Mouse (Mus musculus): ENCODE data around the gene 1700020D05Rik. TPM values are rescaled to one million over a fixed set of nuclear protein-coding genes. Genes with fewer than 3 reads are reported as not detected.

1700020D05Rik gene
- total and polyA plus RNA-seq, 3 experiments, result 0.23 to 0.34 TPM; not detected in 1

GRCm38 (mm10) chr19:5477004-5477667 lies 26.5 kb downstream of the 1700020D05Rik start:
- H3K9ac ChIP-seq (ENCODE audit: insufficient read depth, low read depth), result no peak overlapping the region
- H3K9me3 ChIP-seq (replicated peaks; ENCODE audit: low read length), result no peaks in the 10 kb centered on the region
- H3K27me3 ChIP-seq (replicated peaks), result no peaks in the 10 kb centered on the region
- H3K79me2 ChIP-seq (replicated peaks; ENCODE audit: control insufficient read depth, extremely low read depth, insufficient read depth, poor library complexity, severe bottlenecking), result no peaks in the 10 kb centered on the region
- dilution Hi-C loops (cut with MboI; ENCODE audit: extremely low pct_ligation_motif_present, extremely low pct_unique_long_range_greater_than_20kb, low sequenced_read_pairs), result no loop called here
- no peak for DNase-seq (ENCODE audit: extremely low read depth)
- no peak for TF ChIP-seq POLR2A (IDR thresholded peaks at IDR 0.05; ENCODE audit: low read depth, low read length)
- TF ChIP-seq POLR2AphosphoS2 (IDR thresholded peaks at IDR 0.05; ENCODE audit: low read depth, low read length), result no peak
- TF ChIP-seq HCFC1 (IDR thresholded peaks at IDR 0.05; ENCODE audit: low read depth, low read length), result no peak
- no peak for TF ChIP-seq ETS1 (conservative IDR thresholded peaks at IDR 0.05; ENCODE audit: low read depth, low read length)
- TF ChIP-seq MXI1 (IDR thresholded peaks at IDR 0.05; ENCODE audit: low read depth, low read length), result no peak
- no peak for TF ChIP-seq TCF12 (IDR thresholded peaks at IDR 0.05; ENCODE audit: low read depth, low read length)
- TF ChIP-seq MAZ (IDR thresholded peaks at IDR 0.05; ENCODE audit: low read depth, low read length), result no peak
- TF ChIP-seq RAD21 (IDR thresholded peaks at IDR 0.05; ENCODE audit: low read depth, low read length), result no peak
- no peak for TF ChIP-seq USF2 (conservative IDR thresholded peaks at IDR 0.05; ENCODE audit: low read depth, low read length)
- TF ChIP-seq ZC3H11A (IDR thresholded peaks at IDR 0.05; ENCODE audit: low read depth, low read length), result no peak
- no peak for TF ChIP-seq TBP (conservative IDR thresholded peaks at IDR 0.05; ENCODE audit: low read depth, low read length)
- H3K27ac ChIP-seq (ENCODE audit: insufficient read depth, low read depth), result no peak overlapping the region
- no peaks in the 10 kb centered on the region for H3K4me1 ChIP-seq (ENCODE audit: control insufficient read depth in 1 of 2, insufficient read depth in 2 of 2)
- in situ Hi-C loops (cut with MboI; ENCODE audit: low pct_ligation_motif_present, low pct_unique_long_range_greater_than_20kb, low sequenced_read_pairs), result no loop called here
- H3K36me3 ChIP-seq (replicated peaks in 1 of 2; ENCODE audit: control insufficient read depth in 1 of 2, insufficient read depth in 1 of 2, low read length in 1 of 2), result peaks cover 0 to 10% of the 10 kb centered on the region in 2 experiments
- no peak overlapping the region for H3K4me2 ChIP-seq (ENCODE audit: insufficient read depth, low read depth, poor library complexity, severe bottlenecking)
- no peak overlapping the region for H3K4me3 ChIP-seq (replicated peaks in 1 of 3; ENCODE audit: low read depth in 2 of 3, low read length in 2 of 3, poor library complexity in 1 of 3)

- Histone ChIP-seq H3K27ac (ENCODE audit: insufficient read depth, low read depth) (no peak overlapping the region), H3K4me3 (replicated peaks in 1 of 3; ENCODE audit: low read depth in 2 of 3, low read length in 2 of 3, poor library complexity in 1 of 3) (no peak overlapping the region), H3K9me3 (replicated peaks; ENCODE audit: low read length) (no peaks in the 10 kb centered on the region), H3K4me1 (ENCODE audit: control insufficient read depth in 1 of 2, insufficient read depth in 2 of 2) (no peaks in the 10 kb centered on the region), H3K9ac (ENCODE audit: insufficient read depth, low read depth) (no peak overlapping the region), H3K4me2 (ENCODE audit: insufficient read depth, low read depth, poor library complexity, severe bottlenecking) (no peak overlapping the region), H3K79me2 (replicated peaks; ENCODE audit: control insufficient read depth, extremely low read depth, insufficient read depth, poor library complexity, severe bottlenecking) (no peaks in the 10 kb centered on the region), H3K27me3 (replicated peaks) (no peaks in the 10 kb centered on the region), H3K36me3 (replicated peaks in 1 of 2; ENCODE audit: control insufficient read depth in 1 of 2, insufficient read depth in 1 of 2, low read length in 1 of 2) (peaks cover 0 to under 1% of the 10 kb centered on the region in 2 experiments)
- in situ Hi-C loops (cut with MboI; ENCODE audit: low pct_ligation_motif_present, low pct_unique_long_range_greater_than_20kb, low sequenced_read_pairs), result no loop called here
- no peak for DNase-seq (ENCODE audit: extremely low read depth)
- dilution Hi-C loops (cut with MboI; ENCODE audit: extremely low pct_ligation_motif_present, extremely low pct_unique_long_range_greater_than_20kb, low sequenced_read_pairs), result no loop called here
- TF ChIP-seq PAX5 (IDR thresholded peaks at IDR 0.05; ENCODE audit: low read length) (no peak), CHD2 (IDR thresholded peaks at IDR 0.05; ENCODE audit: low read length) (no peak), USF2 (conservative IDR thresholded peaks at IDR 0.05; ENCODE audit: low read depth, low read length) (no peak), SMC3 (IDR thresholded peaks at IDR 0.05; ENCODE audit: low read depth, low read length) (no peak), KAT2A (IDR thresholded peaks at IDR 0.05; ENCODE audit: insufficient replicate concordance, low read length) (no peak), GABPA (IDR thresholded peaks at IDR 0.05; ENCODE audit: insufficient replicate concordance, low read depth, low read length) (no peak), ELF1 (IDR thresholded peaks at IDR 0.05; ENCODE audit: low read depth, low read length) (no peak), USF1 (IDR thresholded peaks at IDR 0.05; ENCODE audit: low read depth, low read length) (no peak)
Measured at GRCm38 (mm10) chr19:5475069-5475714, 28.4 kb downstream of the 1700020D05Rik start.
